Mouse (Mus musculus) heart, embryonic 10.5 days (tissue): ENCODE measurements around the gene Stox2. TPM values are rescaled to one million over a fixed set of nuclear protein-coding genes. Genes with fewer than 3 reads are reported as not detected.

Experiments
- DNase-seq: peaks from one replicate; pipeline ENCODE4 v3.0.0-alpha.2; 2017; ENCODE audit warnings: low spot score
- H3K27ac ChIP-seq: fragments of 300-500 bp; sonication (generic); 2 replicates; pipeline ENCODE4 v1.5.1; 2016; ENCODE audit warnings: mild to moderate bottlenecking
- H3K27me3 ChIP-seq: fragments of 300-500 bp; sonication (generic); 2 replicates; pipeline ENCODE4 v1.6.1; 2016; ENCODE audit warnings: mild to moderate bottlenecking; ENCODE audit not compliant: poor library complexity, insufficient read depth, severe bottlenecking
- H3K36me3 ChIP-seq: fragments of 300-500 bp; sonication (generic); 2 replicates; pipeline ENCODE4 v1.6.1; 2016; ENCODE audit warnings: mild to moderate bottlenecking, moderate library complexity
- H3K4me1 ChIP-seq: fragments of 300-500 bp; sonication (generic); 2 replicates; pipeline ENCODE4 v1.6.1; 2016; ENCODE audit warnings: mild to moderate bottlenecking
- H3K4me3 ChIP-seq: fragments of 300-500 bp; sonication (generic); 2 replicates; pipeline ENCODE4 v1.5.1; 2016; ENCODE audit warnings: mild to moderate bottlenecking, moderate library complexity
- H3K9me3 ChIP-seq: fragments of 300-500 bp; sonication (generic); 2 replicates; pipeline ENCODE4 v1.6.1; 2016; ENCODE audit warnings: mild to moderate bottlenecking, moderate library complexity
- WGBS: fragments of 180-500 bp; shearing (Covaris S2); methylation state at CpG from one replicate; pipeline ENCODE4 v1.1.7; 2016; 5-methylcytosine and 5-hydroxymethylcytosine counted together
- polyA plus RNA-seq: library from polyadenylated mRNA; unstranded; fragments of >200 nt; fragmentation: Nextera tagmentation; extraction: Ambion mirVana; gene quantifications from 2 replicates; pipeline ENCODE4 v1.2.1, GENCODE M21; 2016

Stox2 gene
- polyA plus RNA-seq, 1 experiment from 2014 or later, result 7.5 TPM

DNA sequence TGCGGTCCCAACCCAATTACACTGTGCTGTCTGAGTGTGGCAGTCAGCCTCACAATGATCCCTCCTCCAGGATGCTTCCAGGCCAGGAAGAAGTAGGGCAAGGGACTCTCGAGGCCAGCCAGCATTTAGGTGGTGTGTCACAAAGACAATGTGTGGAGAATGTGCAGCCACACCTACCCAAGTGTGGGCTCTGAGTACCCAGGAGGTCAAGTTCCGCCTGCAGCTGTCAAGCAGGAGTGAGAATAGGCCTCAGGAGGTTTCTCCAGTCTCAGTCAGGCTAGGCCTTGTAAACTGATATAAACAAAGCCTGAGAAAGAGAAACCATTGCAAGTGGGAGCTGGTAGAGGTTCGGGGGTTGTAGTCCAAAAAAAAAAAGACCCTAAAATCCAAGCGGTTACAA is 139.8 kb downstream of the Stox2 start:
- DNase-seq, result no peak
- 73% methylated on average over 5 of the region's 5 CpGs for WGBS
- Histone ChIP-seq H3K36me3 (no peaks in the 10 kb centered on the region), H3K27me3 (no peaks in the 10 kb centered on the region), H3K4me3 (no peak overlapping the region), H3K27ac (no peak overlapping the region), H3K4me1 (0 out of 2 replicates have a peak, but pooled peaks cover 6% of the 10 kb centered on the region), H3K9me3 (no peaks in the 10 kb centered on the region)

DNA sequence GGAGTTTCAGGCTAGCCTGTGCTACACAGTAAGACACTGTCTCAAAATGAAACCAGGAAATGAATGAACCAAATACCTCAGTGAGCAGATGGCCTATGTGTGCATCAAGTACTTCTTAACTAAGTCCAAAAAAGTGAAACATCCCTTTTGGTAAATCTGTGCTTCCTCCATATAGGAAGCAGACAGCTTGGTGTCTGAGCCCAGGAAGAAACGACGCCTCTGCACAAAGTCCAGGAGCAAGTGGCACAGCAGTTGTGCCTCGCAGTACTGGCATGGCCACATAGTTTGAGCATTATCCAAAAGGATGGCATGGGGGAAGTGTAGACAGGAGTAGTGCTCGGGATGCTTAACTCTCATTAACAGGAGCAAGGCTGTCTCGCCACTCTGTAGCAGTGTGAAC is 140.3 kb downstream of the Stox2 start:
- Histone ChIP-seq H3K4me3 (no peak overlapping the region), H3K27ac (no peak overlapping the region), H3K36me3 (no peaks in the 10 kb centered on the region), H3K9me3 (no peaks in the 10 kb centered on the region), H3K27me3 (no peaks in the 10 kb centered on the region), H3K4me1 (0 out of 2 replicates have a peak, but pooled peaks cover 6% of the 10 kb centered on the region)
- no peak for DNase-seq
- 89% methylated on average over 5 of the region's 5 CpGs for WGBS

DNA sequence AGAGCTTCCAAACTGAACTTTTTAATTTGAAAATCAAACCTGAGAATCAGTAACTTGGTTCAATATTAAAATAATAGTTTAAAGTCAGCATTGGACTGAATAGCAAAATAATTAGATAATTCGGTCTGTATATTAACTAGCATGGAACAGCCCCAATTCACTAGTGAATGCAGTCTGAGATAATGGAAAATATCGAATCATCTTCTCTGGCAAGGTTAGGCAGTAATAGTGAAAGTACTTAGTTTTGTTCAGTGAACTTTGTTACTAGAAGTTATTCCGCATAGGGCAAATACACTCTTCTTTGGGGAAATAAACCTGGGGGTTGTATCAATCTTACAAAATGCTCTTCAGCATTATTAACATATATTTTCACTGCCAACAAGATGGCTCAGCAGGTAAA is 147.7 kb downstream of the Stox2 start:
- Histone ChIP-seq H3K36me3 (no peaks in the 10 kb centered on the region), H3K9me3 (no peaks in the 10 kb centered on the region), H3K4me1 (no peaks in the 10 kb centered on the region), H3K27me3 (no peaks in the 10 kb centered on the region), H3K27ac (no peak overlapping the region), H3K4me3 (no peak overlapping the region)
- 88% methylated on average over 3 of the region's 3 CpGs for WGBS
- DNase-seq, result no peak

DNA sequence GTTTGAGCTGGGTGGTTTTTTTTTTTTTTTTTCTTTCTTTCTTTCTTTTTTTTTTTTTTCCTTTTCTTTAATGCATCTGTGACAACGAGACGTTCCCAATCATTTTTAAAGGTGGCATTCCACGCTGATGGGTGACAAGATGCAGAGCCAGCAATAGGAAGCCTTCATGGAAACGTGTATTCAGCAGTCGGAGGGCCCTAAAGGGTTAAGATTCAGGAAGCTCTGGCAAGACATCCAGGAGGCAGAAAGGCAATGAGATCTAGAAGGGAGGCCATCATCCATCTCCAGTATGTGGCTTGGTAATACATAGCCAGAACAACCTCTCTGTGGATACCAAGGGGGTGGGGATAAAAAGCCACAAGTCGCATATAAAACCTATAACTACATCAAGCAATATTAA is 156.5 kb downstream of the Stox2 start:
- Histone ChIP-seq H3K27me3 (no peaks in the 10 kb centered on the region), H3K27ac (peak overlapping the region; percentile 96), H3K4me1 (peaks cover 24% of the 10 kb centered on the region), H3K4me3 (peak overlapping the region; percentile 91), H3K9me3 (no peaks in the 10 kb centered on the region), H3K36me3 (no peaks in the 10 kb centered on the region)
- no peak for DNase-seq
- WGBS, result 13% methylated on average over 6 of the region's 6 CpGs

DNA sequence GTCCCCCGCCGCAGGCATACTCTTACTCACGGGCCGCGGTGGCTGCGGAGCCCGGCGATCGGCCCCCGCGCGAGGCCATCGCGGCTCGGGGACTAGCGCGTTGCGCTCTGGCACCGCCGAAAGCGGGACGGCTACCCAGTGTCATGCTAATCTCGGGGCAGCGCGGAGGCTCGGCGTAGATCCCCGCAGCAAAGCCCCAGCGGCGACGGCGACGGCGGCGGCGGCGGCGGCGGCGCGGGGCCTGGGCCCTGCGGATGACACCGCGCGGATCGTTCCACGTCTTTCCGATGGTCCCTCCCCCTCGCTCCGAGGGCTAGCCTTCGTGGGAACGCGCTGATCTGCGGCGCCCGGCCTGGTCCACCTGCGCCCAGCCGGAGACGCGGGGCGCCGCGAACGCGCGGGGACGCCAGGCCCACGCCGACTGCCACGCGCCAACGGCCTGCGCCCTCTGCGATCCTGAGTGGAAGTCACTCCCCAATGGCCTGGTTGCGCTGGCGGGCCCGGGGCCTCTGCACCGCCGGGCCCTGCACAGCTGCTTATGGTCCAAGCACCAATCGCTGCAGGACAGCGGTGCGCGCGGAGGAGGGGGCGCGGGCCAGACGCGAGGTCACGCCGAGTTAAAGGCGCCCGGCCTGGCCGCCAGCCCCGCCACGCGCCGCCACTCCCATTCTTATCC is 157.2 kb downstream of the Stox2 start:
- H3K4me3 ChIP-seq, result peak overlapping the region; percentile 91
- WGBS, result 0% methylated on average over 92 of the region's 97 CpGs
- H3K9me3 ChIP-seq, result no peaks in the 10 kb centered on the region
- peak overlapping the region; percentile 96 for H3K27ac ChIP-seq
- H3K27me3 ChIP-seq, result no peaks in the 10 kb centered on the region
- H3K4me1 ChIP-seq, result peaks cover 24% of the 10 kb centered on the region
- DNase-seq, result peak; percentile 90
- H3K36me3 ChIP-seq, result no peaks in the 10 kb centered on the region

DNA sequence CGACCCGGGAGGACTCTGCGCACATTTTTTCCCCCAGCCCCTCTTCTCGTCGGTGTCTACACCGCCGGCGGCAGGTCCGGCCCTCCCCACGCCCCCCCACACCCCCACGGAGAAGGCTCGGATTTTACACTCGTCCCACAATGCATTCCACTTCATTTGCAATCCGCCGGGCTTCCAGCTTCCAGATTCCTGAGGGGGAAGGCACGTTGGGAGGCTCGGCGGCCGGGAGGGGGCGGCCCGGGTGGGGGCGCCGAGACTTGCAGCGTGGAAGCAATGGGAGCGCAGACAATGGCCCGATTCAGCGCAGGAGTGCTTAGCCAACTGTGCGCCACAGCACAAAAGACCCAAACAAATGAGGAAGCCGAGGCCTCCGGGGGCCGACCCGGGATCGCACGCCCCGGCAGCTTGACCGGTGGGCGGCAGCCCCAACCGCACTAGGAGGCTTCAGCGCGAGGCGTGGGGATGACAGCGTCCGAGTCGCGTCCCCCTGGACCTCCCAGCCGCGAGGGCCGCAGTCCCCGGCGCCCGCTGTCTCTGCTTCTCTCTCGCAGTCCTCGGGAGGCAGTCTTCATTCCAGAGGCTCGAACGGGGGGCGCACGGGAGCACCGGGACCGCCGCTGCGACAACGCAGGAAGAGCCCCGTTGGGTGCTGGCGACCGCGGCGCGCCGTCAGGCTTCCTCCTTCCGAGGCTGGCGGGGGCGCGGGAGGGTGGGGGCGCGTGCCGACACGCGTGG is 157.9 kb downstream of the Stox2 start:
- DNase-seq, result peak; percentile 80
- no peaks in the 10 kb centered on the region for H3K27me3 ChIP-seq
- no peaks in the 10 kb centered on the region for H3K9me3 ChIP-seq
- WGBS, result under 1% methylated on average over 75 of the region's 78 CpGs
- peak overlapping the region; percentile 91 for H3K4me3 ChIP-seq
- no peaks in the 10 kb centered on the region for H3K36me3 ChIP-seq
- H3K4me1 ChIP-seq, result peaks cover 24% of the 10 kb centered on the region
- H3K27ac ChIP-seq, result peak overlapping the region; percentile 96

DNA sequence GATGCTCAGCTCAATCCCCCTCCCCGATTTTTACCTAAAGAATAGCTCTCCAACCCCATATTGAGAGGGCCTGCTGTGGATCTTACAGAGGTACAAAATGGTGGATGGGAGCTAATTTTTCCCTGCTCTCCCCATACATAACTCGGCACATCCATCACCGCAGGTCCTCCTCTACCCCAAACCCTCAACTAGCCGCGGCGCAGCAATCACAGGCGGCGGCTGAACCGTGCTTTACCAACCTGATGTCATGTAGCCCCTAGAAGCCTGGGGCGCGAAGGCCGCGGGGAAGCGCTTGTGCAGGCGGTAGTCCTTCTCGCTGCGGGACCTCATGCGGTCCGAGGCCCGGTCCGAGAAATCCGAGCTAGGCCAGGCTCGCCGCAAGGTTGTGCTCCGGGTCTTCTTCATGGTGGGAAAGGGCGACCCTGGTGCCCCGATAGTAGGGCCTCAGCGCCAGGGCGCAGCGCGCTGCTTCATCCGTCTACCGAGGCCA is 158.5 kb downstream of the Stox2 start:
- no peaks in the 10 kb centered on the region for H3K36me3 ChIP-seq
- DNase-seq, result peak; percentile 81
- H3K27me3 ChIP-seq, result no peaks in the 10 kb centered on the region
- peak overlapping the region; percentile 91 for H3K4me3 ChIP-seq
- no peaks in the 10 kb centered on the region for H3K9me3 ChIP-seq
- under 1% methylated on average over 33 of the region's 33 CpGs for WGBS
- peak overlapping the region; percentile 96 for H3K27ac ChIP-seq
- H3K4me1 ChIP-seq, result peaks cover 24% of the 10 kb centered on the region

DNA sequence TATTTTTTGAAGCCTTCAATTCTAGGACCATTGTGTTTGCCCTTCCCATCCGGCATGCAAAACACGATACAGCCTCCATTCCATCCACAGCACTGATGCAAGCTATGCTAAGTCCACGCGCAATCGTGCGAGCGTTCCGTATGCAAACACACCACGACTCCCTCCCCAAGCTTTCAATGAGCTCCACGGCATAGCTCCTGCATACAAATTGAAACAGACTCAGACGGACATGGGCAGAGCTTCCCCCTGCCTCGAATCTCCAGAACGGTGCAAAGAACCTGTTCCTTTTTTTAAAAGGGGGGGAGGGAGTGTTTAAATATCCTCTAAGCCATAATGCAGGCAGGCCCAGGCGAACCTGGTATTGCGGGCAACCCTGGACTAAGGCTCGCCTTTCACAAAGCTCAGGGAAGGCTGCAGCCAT is 159.0 kb downstream of the Stox2 start:
- DNase-seq, result no peak
- H3K36me3 ChIP-seq, result no peaks in the 10 kb centered on the region
- peak overlapping the region; percentile 96 for H3K27ac ChIP-seq
- 1% methylated on average over 16 of the region's 16 CpGs for WGBS
- peaks cover 28% of the 10 kb centered on the region for H3K4me1 ChIP-seq
- no peaks in the 10 kb centered on the region for H3K27me3 ChIP-seq
- peak overlapping the region; percentile 91 for H3K4me3 ChIP-seq
- no peaks in the 10 kb centered on the region for H3K9me3 ChIP-seq

DNA sequence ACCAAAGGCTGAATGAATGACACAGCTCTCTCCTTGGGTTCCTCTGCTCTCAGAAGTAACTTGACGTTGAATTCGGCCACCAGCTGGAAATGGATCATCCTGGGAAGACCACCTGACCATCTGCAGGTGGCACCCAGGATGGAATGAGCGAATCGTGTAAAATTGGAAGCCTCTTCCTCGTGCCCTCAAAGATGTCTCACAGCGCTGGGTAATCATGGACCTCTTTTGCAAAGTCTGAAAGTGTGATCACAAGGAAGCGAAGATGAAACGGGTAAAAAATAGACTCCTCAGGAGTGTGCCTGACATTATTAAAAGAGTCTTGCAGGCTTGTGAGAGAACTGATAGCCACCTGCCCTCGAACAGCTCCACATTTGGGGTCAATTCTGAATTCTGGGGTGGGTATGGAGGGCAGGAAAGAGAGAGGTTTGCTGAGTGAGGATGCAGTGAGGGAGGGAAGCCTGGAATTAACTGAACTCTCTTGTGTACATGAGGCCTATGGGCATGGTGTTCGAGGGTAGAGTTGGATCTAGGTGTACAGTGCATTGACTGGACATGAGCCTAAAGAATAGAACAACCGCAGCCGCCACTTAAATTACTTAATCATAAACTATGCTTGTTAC is 160.0 kb downstream of the Stox2 start:
- Histone ChIP-seq H3K4me1 (peaks cover 30% of the 10 kb centered on the region), H3K27ac (no peak overlapping the region), H3K4me3 (peak overlapping the region; percentile 91), H3K36me3 (no peaks in the 10 kb centered on the region), H3K9me3 (no peaks in the 10 kb centered on the region), H3K27me3 (no peaks in the 10 kb centered on the region)
- 79% methylated on average over 12 of the region's 12 CpGs for WGBS
- no peak for DNase-seq

DNA sequence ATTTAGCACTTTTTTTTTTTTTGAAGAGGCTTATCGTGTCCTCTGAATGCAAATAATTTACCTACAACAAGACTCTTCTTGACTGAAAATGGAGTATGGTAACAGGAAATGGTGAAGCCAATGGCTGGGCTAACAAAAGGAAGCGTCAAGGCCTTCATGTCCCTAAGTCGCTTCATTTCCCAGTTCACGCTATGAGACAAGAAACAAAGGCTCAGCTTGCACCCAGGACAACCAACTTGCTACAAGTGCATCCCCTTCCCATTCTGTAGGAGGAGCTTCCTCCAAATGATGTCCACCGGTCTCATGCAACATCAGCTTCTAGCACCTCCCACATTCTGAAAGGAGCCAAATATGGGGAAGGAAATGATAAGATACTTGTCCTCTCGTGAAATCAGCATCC is 160.7 kb downstream of the Stox2 start:
- H3K9me3 ChIP-seq, result no peaks in the 10 kb centered on the region
- DNase-seq, result no peak
- no peaks in the 10 kb centered on the region for H3K27me3 ChIP-seq
- WGBS, result 67% methylated on average over 6 of the region's 6 CpGs
- peaks cover 33% of the 10 kb centered on the region for H3K4me1 ChIP-seq
- no peak overlapping the region for H3K27ac ChIP-seq
- H3K36me3 ChIP-seq, result no peaks in the 10 kb centered on the region
- no peak overlapping the region for H3K4me3 ChIP-seq

DNA sequence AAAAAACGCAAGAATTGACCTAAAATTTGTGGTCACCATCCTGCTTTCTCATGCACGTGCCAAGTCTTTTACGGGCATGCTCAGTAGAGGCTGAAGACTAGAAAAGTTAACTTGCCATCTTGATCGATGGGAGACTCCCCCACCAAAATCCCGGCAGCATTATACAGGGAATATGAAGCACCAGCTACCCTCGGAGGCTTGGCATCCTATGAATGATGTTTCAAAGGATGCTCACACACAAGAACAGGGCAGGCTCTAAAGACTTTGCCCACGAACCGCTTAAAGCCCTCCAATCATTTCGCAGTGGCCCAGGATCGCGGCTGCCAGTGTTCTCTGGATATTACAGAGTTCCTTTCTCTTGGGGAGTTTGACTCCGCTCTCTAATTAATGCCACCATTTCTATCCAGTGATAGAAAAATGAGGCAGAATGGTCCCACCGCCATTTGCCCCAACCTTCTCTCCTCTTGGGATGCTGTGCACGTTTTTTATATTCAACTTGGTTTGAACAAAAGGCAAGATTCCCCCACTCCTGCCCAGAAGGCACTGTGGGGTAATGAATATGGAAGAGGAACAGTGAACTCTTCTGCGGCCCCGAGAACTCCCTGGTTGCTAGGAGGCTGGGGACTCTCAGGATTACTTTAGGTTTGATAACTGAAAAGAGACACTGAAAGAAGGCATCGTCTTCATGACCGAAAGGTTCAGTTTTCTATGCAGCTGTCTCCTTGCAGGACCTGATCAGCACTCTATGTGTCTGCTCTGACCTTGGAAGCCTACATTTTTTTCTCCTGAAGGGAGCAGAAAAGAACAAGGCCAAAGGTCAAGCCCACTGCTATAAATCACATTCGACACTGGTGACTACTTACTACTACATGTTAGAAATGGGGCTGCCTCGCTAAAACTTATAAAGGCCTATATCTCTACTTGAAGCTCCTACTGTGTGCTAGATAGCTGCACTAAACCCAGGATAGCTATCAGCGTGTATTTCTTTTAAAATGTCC is 161.5 kb downstream of the Stox2 start:
- no peak overlapping the region for H3K4me3 ChIP-seq

DNA sequence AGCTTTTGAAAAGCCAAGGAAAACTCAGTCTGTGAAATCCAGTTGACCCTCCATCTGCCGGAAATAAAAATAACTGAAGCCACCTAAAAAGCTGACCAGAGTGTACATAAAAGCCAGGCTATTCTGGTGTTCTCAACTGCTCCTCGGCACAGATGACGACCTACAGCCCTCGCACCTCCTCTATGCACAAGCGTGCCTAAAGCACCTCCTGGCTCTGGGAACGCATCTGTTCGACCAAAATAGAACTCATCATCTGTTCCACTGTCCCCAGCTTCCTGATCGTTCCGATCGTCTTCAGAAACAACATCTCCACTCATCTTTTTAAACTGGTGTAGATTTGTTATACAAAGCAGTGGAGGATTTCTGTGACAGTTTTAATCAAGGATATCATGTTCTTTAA is 166.3 kb downstream of the Stox2 start:
- 44% methylated on average over 10 of the region's 10 CpGs for WGBS
- Histone ChIP-seq H3K36me3 (no peaks in the 10 kb centered on the region), H3K4me1 (peaks cover 22% of the 10 kb centered on the region; the same call in 1 of the 2 replicates), H3K27ac (no peak overlapping the region), H3K27me3 (no peaks in the 10 kb centered on the region), H3K9me3 (no peaks in the 10 kb centered on the region), H3K4me3 (no peak overlapping the region)
- DNase-seq, result no peak

More for the DNA sequence above, 161.5 kb downstream of the Stox2 start:
- H3K27ac ChIP-seq, result no peak overlapping the region
- no peak for DNase-seq
- WGBS, result 83% methylated on average over 21 of the region's 21 CpGs
- no peaks in the 10 kb centered on the region for H3K27me3 ChIP-seq
- H3K4me1 ChIP-seq, result peaks cover 33% of the 10 kb centered on the region
- no peaks in the 10 kb centered on the region for H3K9me3 ChIP-seq
- no peaks in the 10 kb centered on the region for H3K36me3 ChIP-seq
